8 mouse cellular contexts compared by ENCODE assay signal in the genomic region with DNA sequence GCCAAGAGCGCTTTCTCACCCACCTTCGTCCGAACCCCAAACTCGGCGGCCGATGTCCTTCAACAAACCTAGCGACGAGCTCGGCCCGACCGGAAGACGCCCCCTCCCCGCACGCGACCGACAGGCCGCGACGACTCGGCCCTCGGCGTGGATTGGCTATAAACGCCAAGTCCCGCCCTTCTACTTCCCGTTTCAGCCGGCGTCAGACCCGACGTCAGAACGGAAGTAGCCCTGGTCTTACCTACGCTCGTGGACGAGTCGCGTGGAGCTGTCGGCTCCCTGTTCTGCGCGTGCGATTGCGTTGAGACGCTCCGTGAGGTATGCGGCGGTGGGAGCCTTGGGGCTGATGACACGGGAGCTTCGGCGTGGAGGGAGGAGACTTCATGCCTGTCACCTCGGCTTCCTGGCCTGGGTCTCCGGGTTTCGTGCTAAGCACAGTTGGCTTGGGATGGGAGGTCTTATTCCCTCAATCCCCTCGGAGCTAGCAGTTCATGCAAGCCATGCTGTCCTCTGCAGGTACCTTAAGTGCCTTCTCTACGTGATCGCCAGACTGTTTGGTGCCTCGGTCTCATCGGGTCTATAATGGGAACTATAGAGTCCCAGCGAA. TPM values are rescaled to one million over a fixed set of nuclear protein-coding genes. Genes with fewer than 3 reads are reported as not detected.
DNase-seq lines count a peak whose midpoint lies in the region; ATAC-seq and TF ChIP-seq lines count a peak whose summit lies in the region.

A gene (minus strand): TSS at position 98 of the 607 bp plus-strand sequence.
A gene (plus strand): TSS at position 219 of the 607 bp plus-strand sequence.

- H3K4me1 ChIP-seq in cortical plate, adult 2 months (ENCODE audit: control insufficient read depth, insufficient read depth, low read length) = peaks cover 6% of the 10 kb centered on the region
- H3K4me1 ChIP-seq in megakaryocyte, embryonic 14.5 days = peaks cover 45% of the 10 kb centered on the region

- TF ChIP-seq CTCF in cortical plate, adult 2 months (IDR thresholded peaks at IDR 0.05; ENCODE audit: extremely low read depth, insufficient read depth, low read length) = no peak

- peak within 1 kb of the TSS; percentile 84 for H3K27ac ChIP-seq in cortical plate, adult 2 months (ENCODE audit: insufficient read depth, low read length)

- DNase-seq in gastrocnemius, adult 8-10 months (ENCODE audit: low spot score in 2 of 2) = peak; percentile 88 to 92
- peak; percentile 86 for DNase-seq in hindlimb bud, embryonic 11.5 days (ENCODE audit: extremely low spot score, low read depth, low spot score)
- peak; percentile 90 to 97 for DNase-seq in left cerebral cortex, adult 8-10 months (ENCODE audit: low spot score in 2 of 2)
- peak; percentile 98 to 99 for DNase-seq in right cerebral cortex, postnatal 10 days (ENCODE audit: low spot score in 2 of 2)
- peak; percentile 94 for DNase-seq in urinary bladder, postnatal 25 days (ENCODE audit: low spot score)

- peak; percentile 98 for ATAC-seq in activated CD4-positive, CD25-positive, alpha-beta regulatory T cell, adult 4 months

- H3K27me3 ChIP-seq in megakaryocyte, embryonic 14.5 days (replicated peaks) = no peaks in the 10 kb centered on the region

- peak within 1 kb of the TSS; percentile 94 for H3K4me3 ChIP-seq in cortical plate, adult 2 months (ENCODE audit: insufficient read depth, low read length)
- peak within 1 kb of the TSS; percentile 93 for H3K4me3 ChIP-seq in megakaryocyte, embryonic 14.5 days (replicated peaks)

- H3K9me3 ChIP-seq in megakaryocyte, embryonic 14.5 days = no peaks in the 10 kb centered on the region

- H3K36me3 ChIP-seq in megakaryocyte, embryonic 14.5 days (replicated peaks; ENCODE audit: low read length) = peaks cover 54% of the 10 kb centered on the region

- TF ChIP-seq POLR2A in cortical plate, adult 2 months (IDR thresholded peaks at IDR 0.05; ENCODE audit: extremely low read depth, insufficient read depth, low read length) = peak; percentile 77

RNA-seq across cellular contexts. Expression of the first gene that starts in this region (rescaled TPM):
- 100 to 1,000 TPM; 278 to 349 TPM for polyA plus RNA-seq in activated CD4-positive, CD25-positive, alpha-beta regulatory T cell, adult 4 months (2017; shearing (Covaris generic))
- polyA plus RNA-seq in cortical plate, adult 2 months (2012; rRNA removed) = 897 and 1,011 TPM in 2 replicates
- 1,000 to 10,000 TPM; 1,130 to 1,241 (median 1,184) TPM for total RNA-seq in gastrocnemius, adult 8-10 months (2022)
- 100 to 1,000 TPM; 772 to 821 (median 786) TPM for total RNA-seq in left cerebral cortex, adult 8-10 months (2022)
- polyA plus RNA-seq in megakaryocyte, embryonic 14.5 days (2012; ENCODE audit: insufficient read depth, low replicate concordance) = 34.9 TPM in 1 of 2 replicates, not detected in the other

RNA-seq across cellular contexts. Expression of the second gene that starts in this region (rescaled TPM):
- polyA plus RNA-seq in activated CD4-positive, CD25-positive, alpha-beta regulatory T cell, adult 4 months (2017; shearing (Covaris generic)) = 1 to 10 TPM; 6.5 to 7.7 TPM
- polyA plus RNA-seq in cortical plate, adult 2 months (2012; rRNA removed) = 11.3 and 12.2 TPM in 2 replicates
- 1 to 10 TPM; 7.6 to 8.7 (median 8.5) TPM for total RNA-seq in gastrocnemius, adult 8-10 months (2022)
- total RNA-seq in left cerebral cortex, adult 8-10 months (2022) = 10 to 100 TPM; 14.8 to 15.9 (median 15.3) TPM
- polyA plus RNA-seq in megakaryocyte, embryonic 14.5 days (2012; ENCODE audit: insufficient read depth, low replicate concordance) = 2.3 and 9.4 TPM in 2 replicates

Comparison
In these comparisons a context has a peak if more than half of its experiments do, and no peak if none do; other contexts are left out.
1. Peak in every context shown above with its lines: DNase-seq, ATAC-seq, H3K4me3 ChIP-seq and H3K27ac ChIP-seq.